Mouse (Mus musculus) lung, adult 2 months (tissue): ENCODE measurements at regions not wholly inside any gene's neighbourhood (a gene's known extent, or its start where the extent isn't known, plus 50 kb on each side); places are given as distances from the start of the nearest gene placed in this dataset.

Experiments used
- CTCF ChIP-seq: fragments of 200-500 bp; IDR thresholded peaks from 2 replicates; pipeline ENCODE4 v1.5.1; 2011; ENCODE audit warnings: mild to moderate bottlenecking, low read length, control low read depth; ENCODE audit not compliant: insufficient read depth
- POLR2A ChIP-seq: fragments of 200-500 bp; IDR thresholded peaks from 2 replicates; pipeline ENCODE4 v1.6.1; 2011; ENCODE audit warnings: low read depth, mild to moderate bottlenecking, control low read depth, low read length, borderline replicate concordance; ENCODE audit errors: extremely low read depth

DNA sequence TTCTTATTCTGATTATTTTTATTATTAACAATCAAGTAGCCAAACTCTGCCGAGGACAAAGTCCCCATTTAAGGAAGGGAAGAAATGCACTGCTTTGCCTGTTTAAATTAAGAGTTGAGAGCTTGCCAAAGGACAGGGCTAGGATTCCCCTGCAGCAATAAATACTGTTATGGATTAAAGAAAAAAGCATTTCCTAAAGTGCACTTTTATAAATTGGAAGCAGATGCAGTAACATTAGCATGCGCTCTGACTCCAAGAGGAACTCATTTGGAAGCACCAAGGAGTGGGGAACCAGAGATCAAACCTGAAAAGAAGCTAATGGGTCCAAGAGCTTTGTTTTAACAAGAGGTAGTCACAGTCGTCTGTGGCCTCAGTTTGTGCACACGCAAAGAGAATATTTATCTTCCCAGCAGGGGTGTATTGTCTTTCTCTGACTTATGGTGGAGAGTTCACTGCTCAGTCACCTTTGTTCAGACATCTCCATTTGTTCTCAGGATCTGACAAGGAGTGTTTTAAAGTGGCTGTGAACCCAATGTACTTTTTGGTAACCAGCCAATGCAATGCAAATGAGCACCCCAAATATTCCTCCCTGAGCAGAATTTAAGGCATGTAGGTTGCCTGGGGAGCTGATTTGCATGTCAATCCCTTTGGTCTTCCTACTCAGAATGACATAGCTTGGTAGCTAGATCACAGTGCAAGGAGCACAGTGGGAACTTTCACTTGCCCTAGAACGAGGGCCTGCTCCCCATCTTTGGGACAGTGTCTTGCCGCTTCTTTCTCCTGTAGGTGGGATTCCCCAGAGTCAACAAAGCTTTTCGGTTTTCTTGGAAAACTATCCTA is 119.1 kb upstream of the Nbea start:
- TF ChIP-seq CTCF (no peak), POLR2A (no peak)
